Mouse (Mus musculus) megakaryocyte, embryonic 14.5 days (primary cell): ENCODE data around the gene Gm3629.
"Not testable (repeated sequence)": the region's sequence is repeated elsewhere in the genome, so short reads cannot be mapped to it uniquely, and the experiment has no call there.

ENCODE experiments used
- FLI1 ChIP-seq: IDR thresholded peaks from 2 replicates; pipeline ENCODE4 v1.6.1; 2012; ENCODE audit warnings: low read length, inconsistent platforms, mixed read lengths
- GATA1 ChIP-seq: IDR thresholded peaks from 3 replicates; pipeline ENCODE4 v1.6.1; 2012; ENCODE audit warnings: mixed read lengths, low read length, inconsistent platforms, borderline replicate concordance

DNA sequence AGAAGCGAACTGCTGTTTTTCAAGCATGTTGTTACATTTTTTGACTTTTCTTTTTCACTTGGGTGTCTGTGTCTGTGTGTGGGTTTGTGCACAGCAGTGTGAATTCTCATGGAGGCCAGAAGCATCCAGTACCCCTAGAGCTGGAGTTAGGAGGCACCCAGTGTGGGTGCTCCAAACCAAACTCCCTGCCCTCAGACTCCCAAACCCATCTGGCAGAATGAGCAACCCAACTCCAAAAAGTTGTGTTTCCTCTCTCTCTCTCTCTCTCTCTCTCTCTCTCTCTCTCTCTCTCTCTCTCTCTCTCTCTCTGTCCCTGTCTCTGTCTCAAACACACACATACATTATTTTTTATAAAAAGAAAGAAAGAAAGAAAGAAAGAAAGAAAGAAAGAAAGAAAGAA is 16.0 kb upstream of the Gm3629 start:
- TF ChIP-seq GATA1, FLI1: not testable (repeated sequence)
